Mouse (Mus musculus) forebrain, embryonic 14.5 days (tissue): ENCODE measurements at regions not wholly inside any gene's neighbourhood (a gene's known extent, or its start where the extent isn't known, plus 50 kb on each side); places are given as distances from the start of the nearest gene placed in this dataset.

ENCODE experiments used
- ATAC-seq: fragments of 200-750 bp; cut with Nextera tagmentation; 2 replicates; pipeline ENCODE4 v1.8.0; 2017; ENCODE audit warnings: mild to moderate bottlenecking, moderate library complexity
- DNase-seq: peaks from one replicate; pipeline ENCODE4 v3.0.0-alpha.2; 2015; ENCODE audit warnings: low spot score
- H3K27ac ChIP-seq: fragments of 300-500 bp; sonication (generic); 2 replicates; pipeline ENCODE4 v1.5.1; 2014; ENCODE audit warnings: low read depth, mild to moderate bottlenecking, control low read depth, low read length, moderate library complexity
- H3K27me3 ChIP-seq: fragments of 300-500 bp; sonication (generic); replicated peaks from 2 replicates; pipeline ENCODE4 v1.6.1; 2014; ENCODE audit warnings: low read length, control low read depth, mixed read lengths; ENCODE audit not compliant: control insufficient read depth, insufficient read depth
- H3K36me3 ChIP-seq: fragments of 300-500 bp; sonication (generic); 2 replicates; pipeline ENCODE4 v1.6.1; 2014; ENCODE audit warnings: low read length, control low read depth; ENCODE audit not compliant: control insufficient read depth, insufficient read depth
- H3K4me1 ChIP-seq: fragments of 300-500 bp; sonication (generic); 2 replicates; pipeline ENCODE4 v1.6.1; 2014; ENCODE audit warnings: antibody characterized with exemption, low read length, control low read depth; ENCODE audit not compliant: control insufficient read depth, insufficient read depth
- H3K4me2 ChIP-seq: fragments of 300-500 bp; sonication (generic); 2 replicates; pipeline ENCODE4 v1.6.1; 2014; ENCODE audit warnings: mild to moderate bottlenecking, control low read depth, low read length
- H3K4me3 ChIP-seq: fragments of 300-500 bp; sonication (generic); 2 replicates; pipeline ENCODE4 v1.5.1; 2014; ENCODE audit warnings: low read depth, low read length, control low read depth
- H3K9ac ChIP-seq: fragments of 300-500 bp; sonication (generic); 2 replicates; pipeline ENCODE4 v1.6.1; 2014; ENCODE audit warnings: mild to moderate bottlenecking, low read length, control low read depth, moderate library complexity
- H3K9me3 ChIP-seq: fragments of 300-500 bp; sonication (generic); replicated peaks from 2 replicates; pipeline ENCODE4 v1.6.1; 2016; ENCODE audit warnings: low read length, control low read depth, mixed read lengths; ENCODE audit not compliant: control insufficient read depth
- WGBS: fragments of 180-500 bp; shearing (Covaris S2); extraction: QIAGEN DNeasy Blood & Tissue Kit; methylation state at CpG from one replicate; pipeline ENCODE4 v1.1.7; 2014; 5-methylcytosine and 5-hydroxymethylcytosine counted together

DNA sequence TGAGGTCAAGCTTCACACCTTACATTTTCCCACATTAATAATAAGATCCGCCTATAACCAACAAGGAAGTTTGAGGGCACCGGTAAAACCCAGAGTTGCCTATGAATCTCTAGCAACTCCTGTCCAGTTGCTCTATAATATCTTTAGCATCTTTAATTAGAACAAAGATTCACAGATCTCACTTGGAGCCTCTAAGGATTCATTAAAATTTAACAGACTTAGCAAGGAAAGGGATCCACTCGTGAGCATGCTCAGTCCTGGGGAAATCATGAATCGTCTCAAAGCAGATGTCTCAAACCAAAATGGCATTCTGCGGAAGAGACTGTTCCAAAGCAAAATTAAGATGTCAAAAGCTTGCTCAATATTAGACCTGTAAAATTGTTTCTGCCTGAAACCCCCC, 57.8 kb upstream of the Nt5e start:
- 91% methylated on average over 5 of the region's 5 CpGs for WGBS
- H3K27ac ChIP-seq = no peak overlapping the region

DNA sequence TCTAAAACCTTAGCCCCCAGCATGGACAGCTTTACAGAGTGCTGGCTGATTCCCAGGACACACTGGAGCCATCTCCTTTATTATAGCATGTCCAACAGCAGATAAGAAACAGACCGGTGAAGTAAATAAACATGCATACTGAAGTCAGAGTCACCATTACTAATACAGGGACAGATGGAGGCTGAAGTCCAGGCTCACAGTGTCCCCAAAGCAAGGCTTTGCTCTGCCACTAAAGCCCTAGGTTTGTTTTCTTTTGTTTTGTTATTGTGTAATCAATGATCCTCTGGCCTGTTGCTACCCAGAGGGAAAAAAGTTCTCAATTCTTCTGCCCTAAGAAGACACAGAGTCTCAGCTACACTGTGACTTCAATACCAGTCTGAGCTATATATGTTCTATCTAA, 56.2 kb upstream of the Nt5e start:
- WGBS = 92% methylated on average over 1 of the region's 1 CpGs
- H3K27me3 ChIP-seq = no peaks in the 10 kb centered on the region
- no peak for ATAC-seq
- H3K27ac ChIP-seq = no peak overlapping the region
- no peak overlapping the region for H3K4me3 ChIP-seq
- no peak overlapping the region for H3K4me2 ChIP-seq
- no peaks in the 10 kb centered on the region for H3K4me1 ChIP-seq
- H3K9me3 ChIP-seq = no peaks in the 10 kb centered on the region
- H3K9ac ChIP-seq = no peak overlapping the region
- DNase-seq = no peak
- H3K36me3 ChIP-seq = no peaks in the 10 kb centered on the region

More for the DNA sequence above, 57.8 kb upstream of the Nt5e start:
- ATAC-seq (no peak), DNase-seq (no peak)
- H3K36me3 ChIP-seq = no peaks in the 10 kb centered on the region
- no peak overlapping the region for H3K9ac ChIP-seq
- H3K27me3 ChIP-seq = no peaks in the 10 kb centered on the region
- no peaks in the 10 kb centered on the region for H3K9me3 ChIP-seq
- no peaks in the 10 kb centered on the region for H3K4me1 ChIP-seq
- no peak overlapping the region for H3K4me2 ChIP-seq
- H3K4me3 ChIP-seq = no peak overlapping the region

DNA sequence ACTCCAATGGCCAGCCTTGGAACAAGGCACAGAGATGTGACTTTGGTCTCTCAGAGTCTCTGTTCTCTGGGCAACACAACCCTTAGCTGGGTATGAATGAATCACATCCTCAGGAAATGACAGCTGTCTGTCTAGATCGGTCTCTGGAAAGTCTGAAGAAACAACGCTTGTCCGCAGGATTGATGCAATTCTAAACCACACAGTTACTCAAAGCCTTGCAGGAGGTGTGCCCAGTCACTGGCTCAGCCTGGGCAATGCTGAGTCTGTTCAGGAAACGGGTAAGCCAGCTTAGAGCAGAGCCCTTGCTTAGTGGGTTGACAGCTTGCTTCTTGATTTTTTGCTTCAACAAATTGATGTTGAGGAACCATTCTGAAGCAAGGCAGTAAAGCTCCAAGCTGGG, 53.7 kb upstream of the Nt5e start:
- DNase-seq = no peak
- no peaks in the 10 kb centered on the region for H3K4me1 ChIP-seq
- no peaks in the 10 kb centered on the region for H3K9me3 ChIP-seq
- no peaks in the 10 kb centered on the region for H3K36me3 ChIP-seq
- H3K9ac ChIP-seq = no peak overlapping the region
- 84% methylated on average over 4 of the region's 4 CpGs for WGBS
- no peak for ATAC-seq
- no peak overlapping the region for H3K4me2 ChIP-seq
- no peak overlapping the region for H3K27ac ChIP-seq
- no peak overlapping the region for H3K4me3 ChIP-seq
- no peaks in the 10 kb centered on the region for H3K27me3 ChIP-seq

DNA sequence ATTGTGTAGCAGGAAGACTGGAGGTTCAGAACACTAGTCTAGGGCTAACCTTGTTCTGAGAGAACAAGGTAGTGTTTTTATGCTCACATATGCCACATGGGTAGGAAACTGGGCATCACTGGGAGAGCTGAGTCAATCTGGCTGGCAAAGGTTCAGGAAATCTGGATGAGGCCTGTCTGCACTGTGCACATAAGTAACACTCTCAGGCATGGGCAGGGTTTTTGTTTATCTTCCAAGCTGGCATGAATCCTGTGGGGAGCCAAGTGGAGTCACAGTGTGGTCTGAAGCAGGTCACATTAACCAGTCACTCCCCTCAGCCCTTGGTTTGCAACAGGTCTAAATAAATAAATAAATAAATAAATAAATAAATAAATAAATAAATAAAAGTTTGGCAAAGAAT, 53.0 kb upstream of the Nt5e start:
- H3K4me2 ChIP-seq = no peak overlapping the region
- no peaks in the 10 kb centered on the region for H3K4me1 ChIP-seq
- no peaks in the 10 kb centered on the region for H3K36me3 ChIP-seq
- ATAC-seq (no peak), DNase-seq (peak; percentile 35)
- no peak overlapping the region for H3K9ac ChIP-seq
- no peak overlapping the region for H3K4me3 ChIP-seq
- no peak overlapping the region for H3K27ac ChIP-seq
- no peaks in the 10 kb centered on the region for H3K9me3 ChIP-seq
- H3K27me3 ChIP-seq = no peaks in the 10 kb centered on the region

DNA sequence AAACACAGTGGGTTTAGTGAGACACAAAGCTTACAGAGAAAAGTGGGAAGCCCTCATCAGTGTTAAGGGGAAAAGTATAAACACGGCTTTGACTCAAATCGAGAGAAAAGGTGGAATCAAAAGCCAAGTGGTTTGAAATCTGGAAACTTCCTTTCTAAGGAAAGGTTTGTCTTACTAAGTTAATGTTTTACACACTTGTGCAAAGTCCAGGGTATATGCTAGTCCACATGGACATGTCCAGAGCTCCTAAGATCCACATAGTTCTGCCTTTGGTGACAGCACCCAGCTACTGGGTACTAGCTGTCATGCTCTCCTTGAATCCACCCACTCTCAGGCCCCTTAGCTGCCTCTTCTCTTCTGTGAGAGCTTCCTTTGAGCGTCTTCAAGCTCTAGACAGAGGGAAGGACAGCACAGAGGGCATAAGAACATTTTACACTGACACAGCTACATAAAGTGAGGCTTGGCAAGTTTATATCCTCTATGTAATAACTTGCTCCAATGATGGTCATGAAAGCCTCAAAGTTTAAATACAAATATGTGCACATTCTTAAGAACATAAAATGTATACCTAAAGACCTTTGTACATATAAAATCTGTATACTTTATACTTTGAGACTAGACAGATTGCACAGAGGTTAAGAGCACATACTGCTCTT, 52.2 kb upstream of the Nt5e start:
- H3K4me1 ChIP-seq = no peaks in the 10 kb centered on the region
- ATAC-seq (no peak), DNase-seq (no peak)
- 86% methylated on average over 3 of the region's 3 CpGs for WGBS
- no peak overlapping the region for H3K27ac ChIP-seq
- H3K36me3 ChIP-seq = no peaks in the 10 kb centered on the region
- no peaks in the 10 kb centered on the region for H3K9me3 ChIP-seq
- H3K4me2 ChIP-seq = no peak overlapping the region
- no peaks in the 10 kb centered on the region for H3K27me3 ChIP-seq
- H3K4me3 ChIP-seq = no peak overlapping the region
- H3K9ac ChIP-seq = no peak overlapping the region

DNA sequence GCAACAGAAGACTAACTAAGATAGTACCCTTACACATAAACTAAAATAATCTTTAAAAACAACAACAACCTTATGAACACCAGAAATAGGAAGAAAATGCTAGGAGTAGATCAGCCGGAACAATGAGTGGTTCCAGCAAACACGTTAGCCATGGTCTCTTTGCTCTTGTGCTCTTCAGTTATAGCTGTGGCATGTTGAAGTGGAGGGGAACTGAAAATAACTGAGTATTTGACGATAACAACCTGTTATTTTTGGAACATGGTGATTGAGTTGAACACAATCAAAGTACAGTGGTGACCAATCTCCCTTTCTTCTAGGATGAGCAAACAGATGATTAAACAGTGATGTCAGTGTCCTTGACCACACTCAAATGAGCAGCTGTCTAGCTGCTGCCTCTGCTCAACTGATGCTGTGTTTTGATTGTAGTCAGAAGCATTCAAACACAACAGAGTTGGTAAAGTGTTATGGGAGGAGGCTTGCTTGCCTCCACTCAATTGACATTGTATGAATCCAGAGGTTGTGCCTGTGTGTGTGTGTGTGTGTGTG, 50.9 kb upstream of the Nt5e start:
- 83% methylated on average over 3 of the region's 3 CpGs for WGBS

DNA sequence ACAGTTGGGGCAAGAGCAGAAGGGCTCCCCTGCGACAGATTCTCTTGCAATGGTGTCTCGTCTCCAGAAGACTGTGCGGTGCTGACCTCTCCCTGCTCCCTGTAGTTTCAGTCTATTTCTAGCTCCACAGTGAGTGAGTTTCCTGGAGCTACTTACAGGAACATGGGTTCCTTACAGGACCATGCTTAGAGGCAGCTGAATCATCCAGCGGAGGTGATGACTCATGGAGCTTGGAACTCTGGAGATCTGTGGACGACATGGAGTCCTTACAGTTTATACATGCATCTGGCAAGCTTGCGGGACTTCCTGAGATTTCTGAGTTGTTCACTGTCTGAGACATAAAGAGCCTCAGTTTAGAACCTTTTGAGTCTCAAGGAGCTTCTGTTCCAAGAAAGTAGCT, 50.0 kb upstream of the Nt5e start:
- no peaks in the 10 kb centered on the region for H3K36me3 ChIP-seq
- no peak overlapping the region for H3K9ac ChIP-seq
- 95% methylated on average over 6 of the region's 6 CpGs for WGBS
- H3K4me3 ChIP-seq = no peak overlapping the region
- no peak overlapping the region for H3K27ac ChIP-seq
- DNase-seq (no peak), ATAC-seq (no peak)
- H3K9me3 ChIP-seq = no peaks in the 10 kb centered on the region
- H3K4me1 ChIP-seq = no peaks in the 10 kb centered on the region
- no peaks in the 10 kb centered on the region for H3K27me3 ChIP-seq
- H3K4me2 ChIP-seq = no peak overlapping the region

More for the DNA sequence above, 50.9 kb upstream of the Nt5e start:
- Histone ChIP-seq H3K4me1 (no peaks in the 10 kb centered on the region), H3K4me2 (no peak overlapping the region), H3K9me3 (no peaks in the 10 kb centered on the region), H3K36me3 (no peaks in the 10 kb centered on the region), H3K27ac (no peak overlapping the region), H3K27me3 (no peaks in the 10 kb centered on the region), H3K9ac (no peak overlapping the region), H3K4me3 (no peak overlapping the region)
- no peak for ATAC-seq
- DNase-seq = no peak
